Mouse (Mus musculus) CH12.LX (cell line): ENCODE measurements around the gene Thap2.

Source experiments
- BHLHE40 ChIP-seq: IDR thresholded peaks from 2 replicates; pipeline ENCODE4 v1.6.1; 2011; ENCODE audit warnings: mild to moderate bottlenecking, low read depth, low read length, improper control_type of control experiment
- CHD2 ChIP-seq: IDR thresholded peaks from 2 replicates; pipeline ENCODE4 v1.6.1; 2011; ENCODE audit warnings: low read length, improper control_type of control experiment
- CTCF ChIP-seq, 2 experiments: IDR thresholded peaks in 1 of 2; conservative IDR thresholded peaks in 1 of 2; 2 replicates each; pipeline ENCODE4 v1.5.1; 2011 to 2012; ENCODE audit warnings: low read depth in 2 of 2, low read length in 2 of 2, improper control_type of control experiment in 1 of 2, inconsistent platforms in 1 of 2, mild to moderate bottlenecking in 1 of 2, moderate library complexity in 1 of 2
- ELF1 ChIP-seq: IDR thresholded peaks from 2 replicates; pipeline ENCODE4 v1.6.1; 2014; ENCODE audit warnings: low read depth, mild to moderate bottlenecking, inconsistent platforms, low read length, improper control_type of control experiment
- EP300 ChIP-seq: IDR thresholded peaks from 2 replicates; pipeline ENCODE4 v1.6.1; 2011; ENCODE audit warnings: low read length, improper control_type of control experiment
- ETS1 ChIP-seq: conservative IDR thresholded peaks from 2 replicates; pipeline ENCODE4 v1.6.1; 2012; ENCODE audit warnings: low read depth, mild to moderate bottlenecking, inconsistent platforms, low read length, improper control_type of control experiment, moderate library complexity
- MAFK ChIP-seq: IDR thresholded peaks from 2 replicates; pipeline ENCODE4 v1.6.1; 2011; ENCODE audit warnings: low read length, improper control_type of control experiment; ENCODE audit not compliant: insufficient replicate concordance
- MXI1 ChIP-seq: IDR thresholded peaks from 2 replicates; pipeline ENCODE4 v1.6.1; 2011; ENCODE audit warnings: mild to moderate bottlenecking, low read depth, low read length, improper control_type of control experiment
- MYC ChIP-seq: IDR thresholded peaks from 2 replicates; pipeline ENCODE4 v1.6.1; 2011; ENCODE audit warnings: low read depth, mild to moderate bottlenecking, improper control_type of control experiment, low read length
- NRF1 ChIP-seq: IDR thresholded peaks from 2 replicates; pipeline ENCODE4 v1.6.1; 2014; ENCODE audit warnings: low read depth, mild to moderate bottlenecking, inconsistent platforms, low read length, improper control_type of control experiment, moderate library complexity
- PAX5 ChIP-seq: IDR thresholded peaks from 2 replicates; pipeline ENCODE4 v1.6.1; 2012; ENCODE audit warnings: low read length, inconsistent platforms, mixed read lengths
- POLR2A ChIP-seq: IDR thresholded peaks from 2 replicates; pipeline ENCODE4 v1.6.1; 2011; ENCODE audit warnings: low read depth, mild to moderate bottlenecking, improper control_type of control experiment, low read length
- TCF12 ChIP-seq: IDR thresholded peaks from 2 replicates; pipeline ENCODE4 v1.6.1; 2014; ENCODE audit warnings: low read depth, mild to moderate bottlenecking, inconsistent platforms, low read length, improper control_type of control experiment
- USF1 ChIP-seq: IDR thresholded peaks from 2 replicates; pipeline ENCODE4 v1.6.1; 2014; ENCODE audit warnings: low read depth, mild to moderate bottlenecking, inconsistent platforms, low read length, improper control_type of control experiment

DNA sequence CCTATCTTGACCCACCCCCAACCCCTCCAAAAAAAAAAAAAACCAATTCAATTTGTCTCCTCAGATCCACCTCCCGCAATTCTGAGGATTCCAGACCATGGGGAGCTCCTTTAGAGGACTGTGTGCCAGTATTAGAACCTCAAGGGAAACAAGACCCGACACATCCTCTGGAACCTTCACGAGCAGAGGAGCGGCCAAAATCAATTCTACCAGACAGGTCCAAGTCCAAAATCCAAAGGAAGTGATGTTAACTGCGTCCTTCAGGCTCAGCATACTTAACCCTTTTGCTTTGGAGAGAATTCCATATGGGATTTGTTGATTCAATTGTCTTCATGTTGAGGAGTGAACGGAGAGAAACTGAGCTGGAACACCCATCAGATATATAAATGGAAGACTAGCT lies 29.2 kb downstream of the Thap2 start:
- TF ChIP-seq POLR2A = no peak
- TF ChIP-seq NRF1 = no peak
- TF ChIP-seq MXI1 = no peak
- no peak for TF ChIP-seq MAFK
- TF ChIP-seq EP300 = no peak
- TF ChIP-seq MYC = no peak
- no peak for TF ChIP-seq BHLHE40
- TF ChIP-seq CTCF (conservative IDR thresholded peaks at IDR 0.05 in 1 of 2, IDR thresholded peaks at IDR 0.05 in 1 of 2; ENCODE audit: low read depth in 2 of 2, low read length in 2 of 2) = no peak
- TF ChIP-seq TCF12 = no peak
- no peak for TF ChIP-seq ELF1
- TF ChIP-seq ETS1 = no peak
- no peak for TF ChIP-seq CHD2
- TF ChIP-seq USF1 = no peak
- no peak for TF ChIP-seq PAX5
